Mouse (Mus musculus) intestine, embryonic 14.5 days (tissue): ENCODE measurements at regions not wholly inside any gene's neighbourhood (a gene's known extent, or its start where the extent isn't known, plus 50 kb on each side); places are given as distances from the start of the nearest gene placed in this dataset.

Source experiments
- ATAC-seq: fragments of 200-750 bp; cut with Nextera tagmentation; replicated peaks from 2 replicates; pipeline ENCODE4 v1.8.0; 2017; ENCODE audit warnings: low read depth, moderate number of reproducible peaks, moderate TSS enrichment, moderate library complexity; ENCODE audit not compliant: low FRiP score, low TSS enrichment
- DNase-seq: peaks from one replicate; pipeline ENCODE4 v3.0.0-alpha.2; 2018; ENCODE audit warnings: low spot score
- H3K27ac ChIP-seq: fragments of 300-500 bp; sonication (generic); 2 replicates; pipeline ENCODE4 v1.5.1; 2014; ENCODE audit warnings: low read depth, mild to moderate bottlenecking, control low read depth
- H3K27me3 ChIP-seq: fragments of 300-500 bp; sonication (generic); replicated peaks from 2 replicates; pipeline ENCODE4 v1.6.1; 2014; ENCODE audit warnings: low read length, control low read depth; ENCODE audit not compliant: control insufficient read depth, insufficient read depth
- H3K36me3 ChIP-seq: fragments of 300-500 bp; sonication (generic); 2 replicates; pipeline ENCODE4 v1.6.1; 2014; ENCODE audit warnings: low read length, control low read depth; ENCODE audit not compliant: control insufficient read depth, insufficient read depth
- H3K4me1 ChIP-seq: fragments of 300-500 bp; sonication (generic); replicated peaks from 2 replicates; pipeline ENCODE4 v1.6.1; 2014; ENCODE audit warnings: low read length, control low read depth, mixed read lengths; ENCODE audit not compliant: control insufficient read depth, insufficient read depth
- H3K4me2 ChIP-seq: fragments of 300-500 bp; sonication (generic); 2 replicates; pipeline ENCODE4 v1.6.1; 2014; ENCODE audit warnings: low read length
- H3K4me3 ChIP-seq: fragments of 300-500 bp; sonication (generic); 2 replicates; pipeline ENCODE4 v1.5.1; 2014; ENCODE audit warnings: low read depth, low read length, control low read depth, mixed read lengths
- H3K9ac ChIP-seq: fragments of 300-500 bp; sonication (generic); 2 replicates; pipeline ENCODE4 v1.6.1; 2014; ENCODE audit warnings: mild to moderate bottlenecking, low read length
- H3K9me3 ChIP-seq: fragments of 300-500 bp; sonication (generic); 2 replicates; pipeline ENCODE4 v1.6.1; 2016; ENCODE audit warnings: low read length, control low read depth; ENCODE audit not compliant: control insufficient read depth
- WGBS: fragments of 180-500 bp; shearing (Covaris S2); extraction: QIAGEN DNeasy Blood & Tissue Kit; methylation state at CpG from one replicate; pipeline ENCODE4 v1.1.7; 2014; 5-methylcytosine and 5-hydroxymethylcytosine counted together

GRCm38 (mm10) chr9:101807249-101807648 lies 54.4 kb upstream of the 9630041A04Rik start:
- no peaks in the 10 kb centered on the region for H3K4me1 ChIP-seq
- no peak overlapping the region for H3K4me3 ChIP-seq
- no peaks in the 10 kb centered on the region for H3K9me3 ChIP-seq
- H3K36me3 ChIP-seq: no peaks in the 10 kb centered on the region
- no peaks in the 10 kb centered on the region for H3K27me3 ChIP-seq
- ATAC-seq: no peak
- 70% methylated on average over 4 of the region's 4 CpGs for WGBS
- H3K27ac ChIP-seq: no peak overlapping the region
- no peak for DNase-seq
- H3K9ac ChIP-seq: no peak overlapping the region
- no peak overlapping the region for H3K4me2 ChIP-seq

- Histone ChIP-seq H3K4me2 (no peak overlapping the region), H3K27ac (no peak overlapping the region), H3K4me3 (no peak overlapping the region), H3K4me1 (no peaks in the 10 kb centered on the region), H3K27me3 (no peaks in the 10 kb centered on the region), H3K9me3 (no peaks in the 10 kb centered on the region), H3K36me3 (no peaks in the 10 kb centered on the region), H3K9ac (no peak overlapping the region)
- WGBS: 42% methylated on average over 1 of the region's 1 CpGs
- no peak for DNase-seq
- no peak for ATAC-seq
Measured at GRCm38 (mm10) chr9:101796718-101797117, 64.9 kb upstream of the 9630041A04Rik start.

- Histone ChIP-seq H3K4me3 (no peak overlapping the region), H3K9me3 (no peaks in the 10 kb centered on the region), H3K9ac (no peak overlapping the region), H3K4me1 (no peaks in the 10 kb centered on the region), H3K4me2 (no peak overlapping the region), H3K27ac (no peak overlapping the region), H3K27me3 (no peaks in the 10 kb centered on the region), H3K36me3 (no peaks in the 10 kb centered on the region)
- ATAC-seq: no peak
- DNase-seq: no peak
- WGBS: 76% methylated on average over 4 of the region's 4 CpGs
Measured at GRCm38 (mm10) chr9:101796063-101796462, 65.6 kb upstream of the 9630041A04Rik start.

- H3K36me3 ChIP-seq: no peaks in the 10 kb centered on the region
- 69% methylated on average over 2 of the region's 2 CpGs for WGBS
- no peak for DNase-seq
- H3K9ac ChIP-seq: no peak overlapping the region
- no peaks in the 10 kb centered on the region for H3K27me3 ChIP-seq
- H3K4me1 ChIP-seq: no peaks in the 10 kb centered on the region
- H3K9me3 ChIP-seq: no peaks in the 10 kb centered on the region
- ATAC-seq: no peak
- no peak overlapping the region for H3K27ac ChIP-seq
- no peak overlapping the region for H3K4me3 ChIP-seq
- H3K4me2 ChIP-seq: no peak overlapping the region
Measured at GRCm38 (mm10) chr9:101795436-101795835, 66.2 kb upstream of the 9630041A04Rik start.

- H3K27ac ChIP-seq: no peak overlapping the region
- no peaks in the 10 kb centered on the region for H3K27me3 ChIP-seq
- no peaks in the 10 kb centered on the region for H3K36me3 ChIP-seq
- WGBS: 60% methylated on average over 1 of the region's 1 CpGs
- no peaks in the 10 kb centered on the region for H3K9me3 ChIP-seq
- H3K4me3 ChIP-seq: no peak overlapping the region
- no peak overlapping the region for H3K4me2 ChIP-seq
- no peak for DNase-seq
- no peak overlapping the region for H3K9ac ChIP-seq
- ATAC-seq: no peak
- no peaks in the 10 kb centered on the region for H3K4me1 ChIP-seq
Measured at GRCm38 (mm10) chr9:101790936-101791335, 70.7 kb upstream of the 9630041A04Rik start.

GRCm38 (mm10) chr9:101740949-101741605 lies 120.6 kb upstream of the 9630041A04Rik start:
- ATAC-seq: no peak
- no peak for DNase-seq
- 29% methylated on average over 10 of the region's 10 CpGs for WGBS

GRCm38 (mm10) chr9:101739322-101739721 lies 122.3 kb upstream of the 9630041A04Rik start:
- Histone ChIP-seq H3K27me3 (no peaks in the 10 kb centered on the region), H3K4me2 (no peak overlapping the region), H3K36me3 (no peaks in the 10 kb centered on the region), H3K4me1 (peaks cover 10% of the 10 kb centered on the region), H3K27ac (no peak overlapping the region; the same call in 1 of the 2 replicates), H3K4me3 (no peak overlapping the region), H3K9me3 (no peaks in the 10 kb centered on the region), H3K9ac (no peak overlapping the region)
- DNase-seq: no peak
- no peak for ATAC-seq
- 31% methylated on average over 10 of the region's 10 CpGs for WGBS

More at GRCm38 (mm10) chr9:101740949-101741605, 120.6 kb upstream of the 9630041A04Rik start:
- Histone ChIP-seq H3K36me3 (no peaks in the 10 kb centered on the region), H3K4me1 (peaks cover 10% of the 10 kb centered on the region), H3K4me3 (no peak overlapping the region), H3K9ac (no peak overlapping the region), H3K9me3 (no peaks in the 10 kb centered on the region), H3K4me2 (no peak overlapping the region), H3K27me3 (no peaks in the 10 kb centered on the region), H3K27ac (no peak overlapping the region)

- no peaks in the 10 kb centered on the region for H3K9me3 ChIP-seq
- 31% methylated on average over 8 of the region's 8 CpGs for WGBS
- H3K4me2 ChIP-seq: no peak overlapping the region
- H3K27me3 ChIP-seq: no peaks in the 10 kb centered on the region
- H3K27ac ChIP-seq: no peak overlapping the region
- no peak overlapping the region for H3K9ac ChIP-seq
- H3K4me1 ChIP-seq: peaks cover 14% of the 10 kb centered on the region
- H3K36me3 ChIP-seq: no peaks in the 10 kb centered on the region
- ATAC-seq: no peak
- DNase-seq: peak; percentile 50
- no peak overlapping the region for H3K4me3 ChIP-seq
Measured at GRCm38 (mm10) chr9:101734271-101734670, 127.4 kb upstream of the 9630041A04Rik start.

- H3K4me2 ChIP-seq: no peak overlapping the region
- H3K27me3 ChIP-seq: no peaks in the 10 kb centered on the region
- no peak overlapping the region for H3K9ac ChIP-seq
- peak; percentile 51 for DNase-seq
- H3K27ac ChIP-seq: no peak overlapping the region
- no peak for ATAC-seq
- WGBS: 43% methylated on average over 14 of the region's 14 CpGs
- H3K4me3 ChIP-seq: no peak overlapping the region
- no peaks in the 10 kb centered on the region for H3K9me3 ChIP-seq
- no peaks in the 10 kb centered on the region for H3K36me3 ChIP-seq
- H3K4me1 ChIP-seq: peaks cover 12% of the 10 kb centered on the region
Measured at GRCm38 (mm10) chr9:101733611-101734225, 127.9 kb upstream of the 9630041A04Rik start.
